Mouse (Mus musculus): ENCODE results near the gene Hlcs.

Hlcs gene

GRCm38 (mm10) chr16:94208826-94209225 lies 104.5 kb downstream of the Hlcs start:
- no peak for DNase-seq (ENCODE audit: low read depth, low spot score)

GRCm38 (mm10) chr16:94208152-94208551 lies 105.2 kb downstream of the Hlcs start:
- DNase-seq (ENCODE audit: low read depth, low spot score), result no peak

GRCm38 (mm10) chr16:94205528-94206484 lies 107.6 kb downstream of the Hlcs start:
- DNase-seq (ENCODE audit: low read depth, low spot score), result no peak

GRCm38 (mm10) chr16:94201387-94201786 lies 112.0 kb downstream of the Hlcs start:
- DNase-seq (ENCODE audit: low read depth, low spot score), result no peak

- DNase-seq (ENCODE audit: low read depth, low spot score), result no peak
Observed at GRCm38 (mm10) chr16:94195913-94196312, 117.5 kb downstream of the Hlcs start.

- no peak for DNase-seq (ENCODE audit: low read depth, low spot score)
Observed at GRCm38 (mm10) chr16:94191379-94192315, 121.7 kb downstream of the Hlcs start.

- no peak for DNase-seq (ENCODE audit: low read depth, low spot score)
Observed at GRCm38 (mm10) chr16:94190256-94190655, 123.1 kb downstream of the Hlcs start.

GRCm38 (mm10) chr16:94186526-94186925 lies 126.8 kb downstream of the Hlcs start:
- DNase-seq (ENCODE audit: low read depth, low spot score), result no peak

- no peak for DNase-seq (ENCODE audit: low read depth, low spot score)
Observed at GRCm38 (mm10) chr16:94185430-94185829, 127.9 kb downstream of the Hlcs start.

- no peak for DNase-seq (ENCODE audit: low read depth, low spot score)
Observed at GRCm38 (mm10) chr16:94180122-94180870, 133.1 kb downstream of the Hlcs start.

- no peak for DNase-seq (ENCODE audit: low read depth, low spot score)
Observed at GRCm38 (mm10) chr16:94179341-94180121, 133.8 kb downstream of the Hlcs start.

GRCm38 (mm10) chr16:94178441-94179220 lies 134.7 kb downstream of the Hlcs start:
- no peak for DNase-seq (ENCODE audit: low read depth, low spot score)

- DNase-seq (ENCODE audit: low read depth, low spot score), result no peak
Observed at GRCm38 (mm10) chr16:94176997-94177857, 136.1 kb downstream of the Hlcs start.

GRCm38 (mm10) chr16:94175366-94175986 lies 137.9 kb downstream of the Hlcs start:
- no peak for DNase-seq (ENCODE audit: low read depth, low spot score)

GRCm38 (mm10) chr16:94173361-94173760 lies 140.0 kb downstream of the Hlcs start:
- no peak for DNase-seq (ENCODE audit: low read depth, low spot score)

GRCm38 (mm10) chr16:94170218-94170617 lies 143.2 kb downstream of the Hlcs start:
- DNase-seq (ENCODE audit: low read depth, low spot score), result no peak

GRCm38 (mm10) chr16:94168655-94169545 lies 144.5 kb downstream of the Hlcs start:
- no peak for DNase-seq (ENCODE audit: low read depth, low spot score)

Measured in retina, adult 2 months (tissue).